Comparison of ENCODE assay signal across 14 mouse cellular contexts in the genomic region with DNA sequence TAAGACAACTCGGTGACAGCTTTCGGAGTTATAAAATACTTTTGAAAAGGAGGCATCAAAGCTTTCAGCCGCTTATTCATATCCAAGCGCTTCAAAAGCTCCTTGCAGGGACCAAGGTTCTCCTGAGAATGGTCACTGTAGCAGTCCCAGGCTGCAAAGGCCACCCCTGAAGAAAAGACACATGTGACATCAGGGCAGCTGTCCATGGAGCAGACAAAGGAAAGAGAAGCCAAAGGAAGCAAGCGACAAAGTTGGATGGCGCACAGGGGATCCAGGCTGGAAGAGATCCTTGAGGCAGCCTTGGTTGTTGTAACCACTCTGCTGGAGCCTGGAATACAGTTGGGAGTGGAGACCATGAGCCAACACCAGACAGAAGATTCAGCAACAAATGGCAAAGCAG. TPM values are rescaled to one million over a fixed set of nuclear protein-coding genes. Genes with fewer than 3 reads are reported as not detected.
DNase-seq lines count a peak whose midpoint lies in the region.
"Had no signal": no experiment of that assay in that cellular context is flagged by ENCODE, and none has a peak within 500 bp of the region (broad histone marks: within the 10 kb centered on the region; RNA-seq: fewer than 3 reads in every experiment).

No protein-coding gene starts in this region.

- no peak overlapping the region for H3K4me3 ChIP-seq in heart, embryonic 10.5 days
- H3K4me3 ChIP-seq: hindbrain, embryonic 15.5 days had no signal

- intact Hi-C loops in gastrocnemius, postnatal 14 days (cut with DNase I; ENCODE audit: low total_unique reads), result no loop called here

- WGBS in heart, embryonic 10.5 days, result 83% methylated on average over 6 of the region's 6 CpGs

- no peak overlapping the region for H3K27ac ChIP-seq in heart, embryonic 10.5 days
- H3K27ac ChIP-seq: hindbrain, embryonic 15.5 days had no signal

- H3K36me3 ChIP-seq in heart, embryonic 10.5 days, result no peaks in the 10 kb centered on the region
- H3K36me3 ChIP-seq: hindbrain, embryonic 15.5 days had no signal

- no peaks in the 10 kb centered on the region for H3K27me3 ChIP-seq in heart, embryonic 10.5 days (ENCODE audit: insufficient read depth, poor library complexity, severe bottlenecking)
- H3K27me3 ChIP-seq: hindbrain, embryonic 15.5 days had no signal

- H3K4me1 ChIP-seq in heart, embryonic 10.5 days, result peaks cover 9% of the 10 kb centered on the region; the same call in 1 of the 2 replicates
- H3K4me1 ChIP-seq: hindbrain, embryonic 15.5 days had no signal

- peak; percentile 42 for DNase-seq in adrenal gland, postnatal 10 days
- DNase-seq in adrenal gland, postnatal 25 days, result no peak
- DNase-seq in heart, adult 8-10 months (ENCODE audit: low spot score), result peak; percentile 4
- no peak for DNase-seq in heart, embryonic 10.5 days (ENCODE audit: low spot score)
- DNase-seq in lung, postnatal 10 days, result peak; percentile 65
- no peak for DNase-seq in lung, postnatal 25 days (ENCODE audit: low spot score)
- DNase-seq in heart, postnatal 4 days, result peak; percentile 37
- DNase-seq in gastrocnemius, postnatal 14 days, result no peak
- DNase-seq: gastrocnemius, postnatal 36 days; right cerebral cortex, adult 18-20 months; thymus, adult 18-20 months had no signal

- no peaks in the 10 kb centered on the region for H3K9me3 ChIP-seq in heart, embryonic 10.5 days
- H3K9me3 ChIP-seq: hindbrain, embryonic 15.5 days had no signal

RNA-seq across cellular contexts. Expression of a gene that starts 10.3 kb away (rescaled TPM):
- under 1 TPM; 0.51 to 0.66 TPM for total RNA-seq in adrenal gland, postnatal 10 days (2021)
- 0.71 TPM in 1 of 2 replicates, not detected in the other for total RNA-seq in adrenal gland, postnatal 25 days (2021)
- not detected for total RNA-seq in heart, adult 8-10 months (2022)
- polyA plus RNA-seq in heart, embryonic 10.5 days (2016; fragmentation: Nextera tagmentation; extraction: Ambion mirVana), result 1.2 and 5.2 TPM in 2 replicates
- total RNA-seq in heart, postnatal 4 days (2021), result under 1 TPM; 0.12 to 0.20 TPM
- total RNA-seq in gastrocnemius, postnatal 14 days (2021), result under 1 TPM; 0.18 to 0.35 TPM
- total RNA-seq: megakaryocyte progenitor cell, adult 5-6 weeks had no signal
- polyA plus RNA-seq: liver, adult 2 months had no signal

Comparison
In these comparisons a context has a peak if more than half of its experiments do, and no peak if none do; other contexts are left out.
1. DNase-seq: peak in adrenal gland, postnatal 10 days (single experiment), heart, adult 8-10 months (single experiment), lung, postnatal 10 days (single experiment) and heart, postnatal 4 days (single experiment); none in adrenal gland, postnatal 25 days (single experiment), heart, embryonic 10.5 days (single experiment), lung, postnatal 25 days (single experiment) and gastrocnemius, postnatal 14 days (single experiment).